Mouse (Mus musculus): ENCODE data around the gene Cacna1a. TPM values are rescaled to one million over a fixed set of nuclear protein-coding genes. Genes with fewer than 3 reads are reported as not detected.

Gene Cacna1a
- total and polyA plus RNA-seq, 3 experiments, result 3.2 to 5.1 TPM; not detected in 1

DNA sequence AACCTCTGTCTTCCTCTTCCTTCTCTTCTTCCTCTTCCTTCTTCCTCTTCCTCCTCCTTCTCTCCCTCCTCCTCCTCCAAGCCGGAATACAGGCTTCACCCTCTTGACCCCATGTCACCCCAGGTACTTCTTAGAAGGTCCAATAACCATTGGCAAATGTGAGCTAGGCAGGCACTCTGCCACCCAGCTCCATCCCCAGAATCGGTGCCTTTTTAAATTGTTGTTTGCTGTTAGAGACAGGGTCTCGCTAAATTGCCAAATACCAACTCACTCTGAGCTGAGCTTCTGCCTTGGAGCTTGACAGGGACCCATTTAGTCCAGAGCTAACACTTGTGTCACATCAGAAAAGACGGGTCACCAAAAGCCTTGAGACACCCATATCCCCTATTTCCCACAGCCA lies 164.2 kb downstream of the Cacna1a start:
- Histone ChIP-seq H3K9me3 (replicated peaks; ENCODE audit: insufficient read depth, low read length) (no peaks in the 10 kb centered on the region), H3K27me3 (ENCODE audit: control insufficient read depth in 1 of 2, insufficient read depth in 2 of 2, low read length in 2 of 2) (no peaks in the 10 kb centered on the region; a peak in 1 of 4 replicates), H3K79me2 (ENCODE audit: control insufficient read depth, insufficient read depth, low read length, poor library complexity) (no peaks in the 10 kb centered on the region), H3K4me3 (ENCODE audit: control insufficient read depth in 1 of 2, insufficient read depth in 1 of 2, low read depth in 2 of 2, low read length in 2 of 2) (no peak overlapping the region), H3K9ac (ENCODE audit: control insufficient read depth, low read depth, low read length, poor library complexity, severe bottlenecking) (no peak overlapping the region), H3K4me1 (ENCODE audit: control insufficient read depth in 1 of 2, insufficient read depth in 2 of 2, low read length in 2 of 2) (no peaks in the 10 kb centered on the region), H3K36me3 (ENCODE audit: control insufficient read depth in 1 of 2, insufficient read depth in 2 of 2, low read length in 2 of 2) (no peaks in the 10 kb centered on the region), H3K27ac (ENCODE audit: control insufficient read depth, low read depth, low read length) (no peak overlapping the region)
- DNase-seq (ENCODE audit: low read depth, low spot score), result no peak
- TF ChIP-seq CHD1 (IDR thresholded peaks at IDR 0.05; ENCODE audit: low read depth, low read length) (no peak), ZC3H11A (IDR thresholded peaks at IDR 0.05; ENCODE audit: low read depth, low read length) (no peak), GABPA (IDR thresholded peaks at IDR 0.05; ENCODE audit: low read depth, low read length) (no peak), HCFC1 (IDR thresholded peaks at IDR 0.05; ENCODE audit: low read depth, low read length) (no peak), TAL1 (IDR thresholded peaks at IDR 0.05; ENCODE audit: low read length) (no peak), BHLHE40 (IDR thresholded peaks at IDR 0.05; ENCODE audit: borderline replicate concordance, low read depth, low read length) (no peak), NELFE (IDR thresholded peaks at IDR 0.05; ENCODE audit: low read depth, low read length) (no peak), SMC3 (IDR thresholded peaks at IDR 0.05; ENCODE audit: low read depth, low read length) (no peak), ZNF384 (IDR thresholded peaks at IDR 0.05; ENCODE audit: low read depth, low read length) (no peak), CTCF (IDR thresholded peaks at IDR 0.05 in 2 of 3, conservative IDR thresholded peaks at IDR 0.05 in 1 of 3; ENCODE audit: control insufficient read depth in 1 of 3, insufficient read depth in 1 of 3, low read depth in 2 of 3, low read length in 3 of 3, poor library complexity in 1 of 3, severe bottlenecking in 1 of 3) (no peak), ZKSCAN1 (IDR thresholded peaks at IDR 0.05; ENCODE audit: low read depth, low read length) (no peak), ELF1 (IDR thresholded peaks at IDR 0.05; ENCODE audit: low read depth, low read length) (no peak), MEF2A (IDR thresholded peaks at IDR 0.05; ENCODE audit: extremely low read depth, insufficient replicate concordance, low read depth, low read length, poor library complexity, severe bottlenecking) (no peak), POLR2A (IDR thresholded peaks at IDR 0.05; ENCODE audit: control insufficient read depth in 1 of 2, insufficient read depth in 1 of 2, low read depth in 1 of 2, low read length in 2 of 2, poor library complexity in 1 of 2) (no peak), USF1 (IDR thresholded peaks at IDR 0.05; ENCODE audit: low read depth, low read length) (no peak), E2F4 (IDR thresholded peaks at IDR 0.05; ENCODE audit: borderline replicate concordance, low read depth, low read length) (no peak)

DNA sequence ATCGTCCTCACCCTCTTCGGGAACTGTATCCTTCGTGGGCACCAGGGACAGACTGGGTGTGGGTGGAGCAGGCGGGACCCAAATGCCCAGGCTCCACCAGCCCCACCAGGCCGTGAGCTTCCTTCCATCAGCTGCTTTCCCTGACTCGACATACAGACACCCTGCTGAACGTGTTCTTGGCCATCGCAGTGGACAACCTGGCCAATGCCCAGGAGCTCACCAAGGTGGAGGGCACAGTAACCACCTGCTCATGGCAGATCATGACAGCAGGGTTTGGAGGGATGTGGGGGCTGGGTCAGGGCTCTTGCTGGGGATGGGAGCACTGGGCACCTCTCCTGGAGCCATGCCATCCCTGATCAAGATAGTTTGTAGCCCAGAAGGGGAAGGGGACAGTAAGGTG lies 164.9 kb downstream of the Cacna1a start:
- no peak overlapping the region for H3K27ac ChIP-seq (ENCODE audit: control insufficient read depth, low read depth, low read length)
- H3K9ac ChIP-seq (ENCODE audit: control insufficient read depth, low read depth, low read length, poor library complexity, severe bottlenecking), result no peak overlapping the region
- DNase-seq (ENCODE audit: low read depth, low spot score), result no peak
- no peak for TF ChIP-seq ZKSCAN1 (IDR thresholded peaks at IDR 0.05; ENCODE audit: low read depth, low read length)
- no peaks in the 10 kb centered on the region for H3K4me1 ChIP-seq (ENCODE audit: control insufficient read depth in 1 of 2, insufficient read depth in 2 of 2, low read length in 2 of 2)
- no peaks in the 10 kb centered on the region for H3K79me2 ChIP-seq (ENCODE audit: control insufficient read depth, insufficient read depth, low read length, poor library complexity)
- H3K9me3 ChIP-seq (replicated peaks; ENCODE audit: insufficient read depth, low read length), result no peaks in the 10 kb centered on the region
- no peaks in the 10 kb centered on the region for H3K36me3 ChIP-seq (ENCODE audit: control insufficient read depth in 1 of 2, insufficient read depth in 2 of 2, low read length in 2 of 2)
- H3K4me3 ChIP-seq (ENCODE audit: control insufficient read depth in 1 of 2, insufficient read depth in 1 of 2, low read depth in 2 of 2, low read length in 2 of 2), result no peak overlapping the region
- H3K27me3 ChIP-seq (ENCODE audit: control insufficient read depth in 1 of 2, insufficient read depth in 2 of 2, low read length in 2 of 2), result no peaks in the 10 kb centered on the region

All from MEL (cell line).